Mouse (Mus musculus): Measurements from ENCODE around the gene Trim7. TPM values are rescaled to one million over a fixed set of nuclear protein-coding genes. Genes with fewer than 3 reads are reported as not detected.

Gene Trim7
- 1.7 and 4.2 TPM in 2 replicates for polyA plus RNA-seq (2012; rRNA removed; ENCODE audit: low replicate concordance)

GRCm38 (mm10) chr11:48825979-48826751, at the start of gene Trim7, which contains the start of gene Gm12184:
Trim7 (plus strand) TSS chr11:48826140.
Gm12184 (minus strand) TSS chr11:48826655.

GRCm38 (mm10) chr11:48799921-48800701, 25.8 kb upstream of the Trim7 start, which contains the start of gene Rack1:
Rack1 (plus strand) TSS chr11:48800332.

GRCm38 (mm10) chr11:48816800-48817665, 8.9 kb upstream of the Trim7 start, which contains the start of gene Trim41:
Trim41 (minus strand) TSS chr11:48817353.

GRCm38 (mm10) chr11:48871201-48871772, 45.3 kb downstream of the Trim7 start, which contains the start of gene Irgm1:
Irgm1 (minus strand) TSS chr11:48871683.

Other genes with a start within 250 kb of the Trim7 start
- gene Rack1, start 25.8 kb upstream of the Trim7 start, polyA plus RNA-seq (2012; rRNA removed; ENCODE audit: low replicate concordance) = 1,227 and 3,358 TPM in 2 replicates
- 28.6 and 34.7 TPM in 2 replicates for gene Trim41, start 8.8 kb upstream of the Trim7 start, polyA plus RNA-seq (2012; rRNA removed; ENCODE audit: low replicate concordance)
- gene Gm12184, start 515 bp downstream of the Trim7 start, polyA plus RNA-seq (2012; rRNA removed; ENCODE audit: low replicate concordance) = 11.8 and 14.5 TPM in 2 replicates
- gene Irgm1, start 45.5 kb downstream of the Trim7 start, polyA plus RNA-seq (2012; rRNA removed; ENCODE audit: low replicate concordance) = 16.5 and 34.6 TPM in 2 replicates
- gene Gm5431, start 76.1 kb downstream of the Trim7 start, polyA plus RNA-seq (2012; rRNA removed; ENCODE audit: low replicate concordance) = 1.1 and 1.4 TPM in 2 replicates
- 21.9 and 22.1 TPM in 2 replicates for gene Psme2b, start 120.0 kb downstream of the Trim7 start, polyA plus RNA-seq (2012; rRNA removed; ENCODE audit: low replicate concordance)
- 0.31 and 0.32 TPM in 2 replicates for gene Olfr56, start 152.7 kb downstream of the Trim7 start, polyA plus RNA-seq (2012; rRNA removed; ENCODE audit: low replicate concordance)
- 5.1 and 5.3 TPM in 2 replicates for gene 9930111J21Rik1, start 153.3 kb downstream of the Trim7 start, polyA plus RNA-seq (2012; rRNA removed; ENCODE audit: low replicate concordance)
- 0.32 and 0.35 TPM in 2 replicates for gene Gm12185, start 166.1 kb downstream of the Trim7 start, polyA plus RNA-seq (2012; rRNA removed; ENCODE audit: low replicate concordance)
- 5.1 and 6.2 TPM in 2 replicates for gene Tgtp1, start 168.0 kb downstream of the Trim7 start, polyA plus RNA-seq (2012; rRNA removed; ENCODE audit: low replicate concordance)
- gene 9930111J21Rik2, start 225.1 kb downstream of the Trim7 start, polyA plus RNA-seq (2012; rRNA removed; ENCODE audit: low replicate concordance) = 3.5 and 4.5 TPM in 2 replicates
- gene Tgtp2, start 238.1 kb downstream of the Trim7 start, polyA plus RNA-seq (2012; rRNA removed; ENCODE audit: low replicate concordance) = 17.0 and 27.2 TPM in 2 replicates

Measured in subcutaneous adipose tissue, adult 2 months (tissue).